Mouse (Mus musculus) CD4-positive, CD25-positive, alpha-beta regulatory T cell, adult 2 months (primary cell): ENCODE results near the gene Haus7.
"Not testable (repeated sequence)": the region's sequence is repeated elsewhere in the genome, so short reads cannot be mapped to it uniquely, and the experiment has no call there.

ENCODE experiments used
- DNase-seq: peaks from one replicate; pipeline ENCODE4 v3.0.0-alpha.2; 2012; ENCODE audit warnings: low read depth, low spot score

Haus7 gene

DNA sequence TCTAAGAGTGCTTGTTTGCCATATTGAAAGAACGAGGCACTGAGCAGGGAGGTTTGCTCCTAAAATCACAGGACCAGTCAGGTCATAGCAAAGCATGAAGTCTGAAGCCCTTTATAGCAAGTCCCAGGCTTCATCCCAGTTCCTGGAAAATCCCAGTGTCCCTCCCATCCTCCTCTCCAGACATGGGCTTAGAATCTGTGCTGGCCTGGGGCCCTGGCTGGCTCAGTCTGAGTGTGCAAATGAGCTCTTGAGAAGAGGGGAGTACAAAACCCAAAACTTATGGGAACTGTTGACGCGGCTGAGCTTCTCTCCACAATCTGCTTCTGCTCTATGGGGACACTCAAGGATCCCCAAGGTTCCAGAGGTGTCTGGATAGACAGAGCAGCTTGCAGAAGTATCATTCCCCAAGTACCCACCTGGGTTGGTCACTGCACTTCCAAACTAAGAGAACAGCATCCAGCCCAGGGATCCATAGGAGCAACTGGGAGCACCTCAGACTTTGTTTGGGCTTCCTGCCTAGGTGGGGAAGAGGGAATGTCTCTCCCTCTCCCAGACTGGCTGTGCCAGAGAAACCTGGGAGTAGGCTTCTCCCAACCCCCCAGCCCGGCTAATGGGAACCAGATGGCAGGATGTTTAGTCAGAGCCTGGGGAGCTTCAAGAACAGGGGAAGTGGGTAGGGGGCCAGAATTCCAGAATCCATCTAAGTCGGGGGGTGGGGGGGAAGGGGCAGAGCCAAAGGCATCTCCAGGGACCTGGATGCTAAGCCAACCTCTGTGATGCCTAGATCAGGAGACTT lies 8.8 kb upstream of the Haus7 start:
- DNase-seq = no peak

DNA sequence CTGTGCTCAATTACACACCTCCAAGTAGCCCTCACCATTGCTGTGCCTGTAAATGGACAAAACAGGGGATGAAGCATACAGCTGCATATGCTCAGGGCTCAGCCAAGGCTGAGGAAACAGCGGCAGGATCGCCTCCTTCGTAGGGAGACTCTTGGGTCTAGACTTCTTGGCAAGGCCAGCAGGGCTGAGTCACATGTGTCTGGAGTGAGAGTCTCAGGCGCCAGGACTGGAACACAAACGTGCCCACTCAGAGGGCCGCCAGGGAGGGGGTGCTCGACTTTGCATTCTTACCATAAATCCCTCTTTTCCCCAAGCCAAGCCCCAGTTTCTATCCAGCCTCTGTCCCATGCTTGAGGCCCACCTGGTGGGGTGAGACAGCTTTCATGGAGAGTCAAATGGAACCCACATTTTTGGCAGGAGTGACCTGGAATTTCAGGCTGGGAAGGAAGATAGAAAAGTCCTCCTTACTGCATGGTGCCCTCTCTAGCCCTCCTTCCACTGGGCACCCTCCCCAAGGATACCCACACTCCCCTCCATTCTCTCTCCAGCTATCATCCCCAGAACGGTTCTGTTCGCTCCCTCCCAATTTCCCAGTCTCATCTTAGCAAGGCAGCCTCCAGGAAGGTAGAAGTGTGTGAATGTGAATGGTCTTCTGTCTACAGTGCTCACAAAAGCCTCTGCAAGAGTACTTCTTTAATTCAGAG lies 6.8 kb upstream of the Haus7 start:
- DNase-seq = no peak

DNA sequence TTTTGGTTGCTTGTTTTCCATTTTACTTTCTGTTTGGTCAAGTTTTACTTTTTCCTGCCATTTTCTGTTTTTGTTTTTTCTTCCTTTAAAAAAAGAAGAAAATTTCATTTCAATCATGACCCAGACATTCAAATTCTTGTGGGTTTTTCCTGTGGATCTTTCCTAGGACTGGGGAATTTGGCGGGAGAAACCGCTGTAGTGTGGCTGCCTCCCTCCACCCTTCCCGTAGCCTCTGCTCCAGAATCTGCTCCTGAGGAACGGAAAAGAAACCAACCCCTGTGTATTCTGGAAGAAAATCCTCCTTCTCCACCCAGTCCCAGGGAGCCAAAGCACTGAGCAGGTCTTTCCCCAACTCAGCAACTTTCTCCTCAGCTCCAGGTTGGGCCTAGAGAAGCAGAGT lies 1.9 kb upstream of the Haus7 start:
- DNase-seq = no peak

DNA sequence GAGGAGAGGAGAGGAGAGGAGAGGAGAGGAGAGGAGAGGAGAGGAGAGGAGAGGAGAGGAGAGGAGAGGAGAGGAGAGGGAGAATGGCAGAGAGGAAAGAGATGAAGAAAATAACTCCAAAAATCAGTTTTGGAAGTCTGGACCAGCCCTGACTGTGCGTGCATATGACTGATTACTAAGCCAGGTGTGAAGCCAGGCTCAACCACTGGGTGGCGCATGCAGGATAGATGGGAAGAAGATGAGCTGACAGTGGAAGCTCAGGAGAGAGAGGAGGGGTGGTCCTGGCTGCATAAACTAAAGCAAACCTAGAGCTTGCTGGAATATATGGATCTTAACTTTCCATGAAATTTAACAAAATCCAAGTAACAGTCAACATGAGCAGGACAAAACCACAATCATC lies 6.9 kb downstream of the Haus7 start:
- DNase-seq = peak; percentile 71

DNA sequence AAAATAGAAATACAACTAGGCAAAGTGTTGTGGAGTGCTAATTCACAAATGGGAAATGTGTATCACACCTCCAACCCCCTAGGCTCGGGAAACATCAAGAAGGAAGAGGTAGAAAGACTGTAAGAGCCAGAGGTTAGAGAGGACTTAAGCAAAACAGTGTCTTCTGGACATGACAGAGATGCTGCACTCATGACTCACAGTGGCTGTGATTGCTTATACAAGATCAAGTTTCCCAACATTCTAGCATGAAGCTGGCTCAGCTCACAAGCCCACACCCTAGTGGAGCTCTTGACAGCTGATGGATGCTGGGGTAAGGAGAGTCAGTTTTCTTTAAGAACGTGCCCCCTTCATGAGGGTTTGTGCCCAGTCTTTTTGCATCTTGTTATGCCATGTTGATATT lies 17.4 kb downstream of the Haus7 start:
- no peak for DNase-seq

DNA sequence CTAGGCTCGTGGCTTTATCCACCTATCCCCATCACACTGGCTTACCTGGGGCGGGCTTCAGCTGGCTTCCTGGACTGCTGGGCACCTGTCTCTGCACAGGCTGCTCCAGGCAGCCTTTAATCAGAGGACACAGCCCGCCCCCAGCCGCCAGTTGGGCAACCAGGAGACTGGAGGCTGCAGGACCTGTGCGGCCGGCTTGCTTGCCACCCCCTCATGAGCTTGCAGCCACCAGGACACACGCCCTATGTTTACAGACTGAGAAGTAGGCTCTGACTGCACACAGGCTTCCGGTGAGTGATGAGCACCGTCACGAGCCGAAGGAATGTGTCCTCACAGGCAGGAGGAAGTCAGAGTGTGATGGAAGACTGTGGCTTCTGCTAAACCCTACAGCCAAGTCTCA lies 23.6 kb downstream of the Haus7 start, which contains the start of gene Trex2:
Gene Trex2, minus strand, starts transcription at position 93 of the 400 bp plus-strand sequence.
- DNase-seq = no peak

DNA sequence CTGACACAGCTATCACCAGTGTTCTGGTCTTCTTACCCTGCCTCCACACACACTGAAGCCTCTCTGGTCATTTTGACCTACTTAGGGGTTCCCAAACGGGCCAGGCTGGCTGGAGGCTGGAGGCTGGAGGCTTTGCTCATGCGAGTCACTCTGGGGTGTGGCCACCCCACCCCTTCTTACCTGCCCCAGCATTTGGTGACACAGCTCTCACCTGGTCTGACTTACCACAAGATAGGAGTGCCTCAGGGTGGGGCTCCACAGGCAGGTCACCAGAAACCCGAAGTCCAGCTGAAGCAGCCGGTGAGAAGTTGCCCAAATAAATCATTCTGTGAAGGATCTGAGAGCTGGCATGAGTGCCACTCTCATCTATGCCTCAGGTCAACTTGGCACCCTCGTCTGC lies 26.0 kb downstream of the Haus7 start:
- DNase-seq = no peak

DNA sequence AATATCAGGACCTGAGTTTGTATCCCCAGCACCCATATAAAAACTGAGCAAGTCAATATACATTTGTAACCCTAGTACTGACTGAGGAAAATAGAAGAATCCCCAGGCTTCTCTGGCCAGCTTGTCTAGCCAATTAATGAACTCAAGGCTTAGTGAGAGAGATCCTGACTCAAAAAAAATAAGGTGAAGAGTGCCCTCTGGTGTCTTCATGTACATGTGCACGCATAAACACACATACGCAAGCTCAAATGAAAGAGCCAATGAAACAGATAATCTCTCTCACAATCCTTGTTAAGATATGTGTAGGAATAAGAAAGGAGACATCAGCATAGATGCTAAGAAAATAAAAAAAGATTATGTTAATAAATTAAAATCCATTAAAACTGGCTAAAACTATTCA lies 28.8 kb downstream of the Haus7 start:
- peak; percentile 52 for DNase-seq

DNA sequence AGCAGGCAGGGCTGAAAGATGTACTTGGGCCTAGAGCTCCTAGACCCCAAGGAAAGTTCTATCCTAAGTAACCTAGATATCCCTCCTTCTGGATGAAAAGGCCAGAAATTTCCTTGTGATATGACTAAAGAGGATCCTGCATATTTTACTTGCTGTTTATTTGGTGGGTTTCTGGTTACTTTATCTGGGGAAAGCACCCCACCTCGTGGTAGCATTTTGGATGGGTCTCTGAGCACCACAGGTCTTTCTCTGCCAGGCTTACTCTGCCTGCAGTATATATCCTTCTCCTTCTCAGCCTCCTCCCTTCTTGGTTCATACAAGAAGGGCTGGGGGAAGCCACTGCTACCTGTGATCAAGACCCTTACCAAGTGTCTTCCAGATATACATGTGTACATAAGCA lies 46.1 kb downstream of the Haus7 start:
- DNase-seq = peak; percentile 2

DNA sequence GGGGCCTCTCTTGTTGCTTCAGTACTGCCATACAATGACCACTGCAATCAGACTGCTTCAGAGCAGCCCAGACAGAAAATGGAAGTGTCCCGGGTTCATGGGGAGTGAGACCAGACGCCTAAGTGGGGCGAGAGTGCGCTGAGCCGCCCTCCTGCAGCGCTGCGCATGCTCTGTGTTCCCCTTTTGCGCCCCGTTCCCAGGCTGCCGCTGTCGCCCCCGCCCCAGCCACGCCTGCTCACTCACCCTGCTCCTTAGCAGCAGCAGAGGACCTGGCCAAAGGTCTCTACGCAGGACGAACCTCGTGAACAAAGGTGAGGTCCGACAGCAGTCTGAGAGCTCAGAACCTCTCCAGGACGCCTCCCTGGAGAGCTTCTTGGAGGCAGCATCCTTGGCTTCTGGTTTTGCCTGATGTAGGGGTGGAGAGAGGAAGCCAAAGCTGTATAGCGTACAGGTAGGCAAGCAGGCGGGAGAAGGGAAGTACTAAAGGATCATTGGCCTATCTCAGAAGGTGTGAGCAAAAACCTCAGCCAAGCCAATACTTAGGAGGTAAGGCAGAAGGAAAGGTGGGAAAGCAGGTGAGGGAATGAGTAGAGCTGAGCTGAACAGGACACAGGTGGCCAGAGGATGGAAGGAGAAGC lies 47.8 kb downstream of the Haus7 start, which contains the start of gene Zfp92:
Gene Zfp92, plus strand, starts transcription at position 217 of the 638 bp plus-strand sequence.
- peak; percentile 41 for DNase-seq

DNA sequence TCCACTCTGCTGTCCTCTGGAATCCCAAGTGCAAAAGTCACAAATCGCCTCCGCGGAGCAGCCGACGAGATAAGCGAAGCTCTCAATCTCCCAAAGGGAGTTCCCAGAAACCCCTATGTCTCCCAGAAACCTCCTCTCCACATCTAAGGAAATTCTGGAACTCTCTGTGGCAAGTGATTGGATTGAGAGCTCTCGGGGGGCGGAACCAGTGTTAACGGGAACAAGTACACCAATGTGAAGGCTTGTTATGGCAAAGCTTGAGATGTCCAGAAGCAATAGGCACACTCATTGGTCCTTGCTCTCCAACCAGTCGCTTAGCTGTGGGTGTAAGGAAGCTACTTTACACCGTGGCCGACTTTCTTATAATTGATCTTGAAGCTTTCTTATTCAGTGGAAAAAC lies 57.2 kb downstream of the Haus7 start:
- no peak for DNase-seq

DNA sequence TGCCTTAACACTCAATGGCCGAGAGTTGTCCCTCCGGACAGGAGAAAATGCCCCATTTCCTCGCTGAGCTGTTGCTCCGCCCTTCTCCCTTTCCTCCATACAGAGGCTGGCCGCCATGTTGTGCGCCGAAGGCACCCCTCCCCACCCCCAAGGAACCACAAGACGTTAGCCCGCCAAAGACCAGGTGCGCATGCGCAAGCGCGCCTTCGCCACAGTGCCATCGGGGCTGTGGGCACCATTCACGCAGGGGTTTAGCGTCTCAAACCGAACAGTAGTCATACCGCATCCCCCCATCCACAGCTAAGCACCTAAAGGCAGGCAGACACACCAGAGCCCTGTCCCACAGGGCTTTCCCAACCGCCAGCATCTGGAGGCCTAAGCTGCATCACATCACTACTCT lies 57.9 kb downstream of the Haus7 start:
- DNase-seq = no peak

DNA sequence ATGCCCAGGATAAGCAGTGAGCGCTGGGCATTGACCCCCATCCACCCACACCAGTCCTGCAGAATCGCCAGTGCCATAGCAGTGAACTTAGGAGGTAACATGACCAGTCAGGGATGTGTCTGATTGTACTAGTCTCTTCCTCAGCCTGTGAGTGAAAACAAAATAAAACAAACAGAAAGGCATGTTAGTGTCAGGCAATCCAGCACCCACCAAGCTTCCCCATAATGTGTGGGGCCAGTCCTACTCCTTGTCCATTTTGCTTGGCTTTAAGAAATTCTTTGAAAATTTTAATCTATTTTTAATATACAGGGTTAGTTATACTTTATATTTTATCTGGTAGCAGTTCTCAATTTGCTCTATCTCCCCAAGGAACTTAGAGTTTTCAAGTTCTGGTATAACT lies 60.2 kb downstream of the Haus7 start, which contains the start of gene Gm18336:
Gene Gm18336, minus strand, starts transcription at position 101 of the 400 bp plus-strand sequence.
- DNase-seq = not testable (repeated sequence)

DNA sequence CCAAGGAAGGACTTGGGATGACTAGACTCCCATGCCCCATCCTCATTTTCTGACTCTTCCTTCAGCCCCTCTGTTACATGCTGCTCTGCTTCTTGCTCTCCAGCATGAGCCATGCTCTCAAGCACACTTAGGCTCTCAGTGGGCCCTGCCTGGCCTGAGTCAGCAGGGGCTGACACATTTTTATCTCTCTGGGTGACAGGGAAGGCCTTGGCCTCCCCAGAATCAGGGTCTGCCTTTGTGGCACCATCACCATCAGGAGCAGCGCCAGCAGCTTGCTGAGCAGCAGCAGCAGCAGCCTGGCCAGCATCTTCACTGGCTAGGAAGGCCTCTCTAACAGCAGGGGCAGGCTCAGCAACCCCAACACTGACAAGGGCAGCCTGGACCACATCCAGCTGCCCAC lies 62.4 kb downstream of the Haus7 start:
- DNase-seq = no peak

DNA sequence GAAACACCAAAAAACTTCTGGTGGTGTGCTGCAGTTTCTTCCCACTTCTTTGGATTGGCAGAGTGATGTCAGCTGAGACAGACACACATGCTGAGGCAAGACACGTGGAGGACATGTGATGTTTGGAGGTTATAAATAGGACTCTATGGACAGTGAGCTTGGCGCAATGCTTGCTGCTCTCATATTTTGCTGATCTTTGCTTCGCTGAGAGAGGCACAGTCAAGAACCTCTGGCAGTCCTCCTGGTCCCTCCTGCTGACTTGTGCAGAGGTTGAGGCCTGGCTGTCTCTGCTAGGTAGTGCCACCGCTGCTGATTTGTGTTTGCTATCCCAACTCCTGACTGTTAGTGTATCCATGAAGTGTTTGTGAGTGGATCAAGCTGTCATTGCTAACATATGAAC lies 67.4 kb downstream of the Haus7 start:
- DNase-seq = no peak
